Mouse (Mus musculus): ENCODE results near the gene Blnk. TPM values are rescaled to one million over a fixed set of nuclear protein-coding genes. Genes with fewer than 3 reads are reported as not detected.

Blnk gene
- total RNA-seq, 4 experiments from 2014 or later = 1.2 to 4.8 (median 3.1) TPM

- no peak for DNase-seq
Measured at GRCm38 (mm10) chr19:40999569-40999968, 5.2 kb upstream of the Blnk start.

- no peak for DNase-seq
Measured at GRCm38 (mm10) chr19:40998469-40999170, 4.3 kb upstream of the Blnk start.

DNA sequence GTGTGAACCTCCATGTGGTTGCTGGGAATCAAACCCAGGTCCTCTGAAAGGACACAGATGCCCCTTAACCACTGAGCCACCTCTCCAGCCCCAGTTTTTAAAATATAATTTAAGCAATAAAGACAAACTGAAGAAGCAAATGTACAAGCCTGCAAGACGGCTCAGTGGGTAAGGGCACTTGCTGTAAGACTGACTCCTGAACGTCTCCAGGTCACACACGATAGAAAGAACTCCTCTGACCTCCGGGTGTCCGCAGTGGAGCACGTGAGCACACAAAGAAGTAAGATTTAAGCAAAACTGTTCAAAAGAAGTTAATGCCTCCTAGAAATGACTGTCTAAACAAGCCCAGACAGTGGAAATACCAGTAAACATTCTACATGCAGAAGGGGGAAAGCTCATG lies 2.4 kb upstream of the Blnk start:
- no peak for DNase-seq

GRCm38 (mm10) chr19:40995449-40996401 lies 1.4 kb upstream of the Blnk start:
- no peak for DNase-seq

- no peak for DNase-seq
Measured at GRCm38 (mm10) chr19:40994911-40995310, 576 bp upstream of the Blnk start.

- no peak for DNase-seq
Measured at GRCm38 (mm10) chr19:40993356-40993755, 979 bp downstream of the Blnk start.

GRCm38 (mm10) chr19:40992517-40993044 lies 1.8 kb downstream of the Blnk start:
- no peak for DNase-seq

GRCm38 (mm10) chr19:40992096-40992495 lies 2.2 kb downstream of the Blnk start:
- no peak for DNase-seq

GRCm38 (mm10) chr19:40991626-40992025 lies 2.7 kb downstream of the Blnk start:
- no peak for DNase-seq

DNA sequence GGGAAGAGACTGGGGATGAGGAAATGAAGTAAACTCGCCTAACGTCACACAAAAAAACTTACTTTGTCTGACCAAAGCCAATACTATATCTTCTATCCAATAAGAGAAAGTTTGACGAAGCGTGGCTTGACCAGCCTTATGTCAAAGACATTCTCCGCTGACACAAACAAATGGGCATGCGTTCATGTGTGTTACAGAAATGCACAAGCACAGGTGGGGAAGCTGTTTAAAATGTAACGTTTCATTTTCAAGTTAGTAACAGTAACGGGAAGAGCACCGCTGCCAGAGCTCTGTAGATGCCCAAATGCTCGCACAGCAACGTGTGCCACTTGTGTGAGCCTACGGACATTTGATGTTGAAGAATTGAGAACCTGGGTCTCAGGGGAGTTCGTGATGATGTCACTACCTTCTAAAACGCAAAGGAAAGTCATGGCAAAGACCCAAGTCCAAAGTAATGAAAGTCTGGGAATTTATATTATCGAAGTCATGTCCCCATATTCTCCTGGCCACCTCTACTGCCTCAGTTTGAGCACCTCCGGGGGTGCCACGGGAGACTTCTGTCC lies 3.5 kb downstream of the Blnk start:
- no peak for DNase-seq

GRCm38 (mm10) chr19:40989961-40990600 lies 4.3 kb downstream of the Blnk start:
- no peak for DNase-seq

GRCm38 (mm10) chr19:40988856-40989255 lies 5.5 kb downstream of the Blnk start:
- DNase-seq = no peak

- no peak for DNase-seq
Measured at GRCm38 (mm10) chr19:40984536-40984935, 9.8 kb downstream of the Blnk start.

DNA sequence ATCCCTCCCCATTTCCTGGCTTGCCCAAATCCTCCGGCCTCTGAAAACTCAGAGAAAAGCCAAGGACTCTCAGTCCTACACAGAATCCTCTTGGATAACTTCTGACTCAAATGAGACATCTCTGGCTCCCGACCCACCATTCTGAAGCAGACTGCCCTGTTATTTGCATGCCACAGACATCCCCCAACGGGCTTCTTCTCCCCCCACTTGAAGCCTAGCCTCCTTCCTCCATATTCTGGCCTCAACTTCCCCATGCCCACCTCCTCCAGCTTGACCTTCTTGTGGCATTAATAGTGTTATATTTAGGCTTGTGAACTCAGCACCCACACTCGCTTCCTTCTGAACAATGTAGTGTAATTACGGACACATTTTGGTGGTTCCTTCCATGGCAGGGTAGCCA lies 13.7 kb downstream of the Blnk start:
- no peak for DNase-seq

GRCm38 (mm10) chr19:40978026-40978425 lies 16.3 kb downstream of the Blnk start:
- no peak for DNase-seq

- DNase-seq = no peak
Measured at GRCm38 (mm10) chr19:40976946-40977917, 17.1 kb downstream of the Blnk start.

- no peak for DNase-seq
Measured at GRCm38 (mm10) chr19:40971273-40971914, 22.9 kb downstream of the Blnk start.

DNA sequence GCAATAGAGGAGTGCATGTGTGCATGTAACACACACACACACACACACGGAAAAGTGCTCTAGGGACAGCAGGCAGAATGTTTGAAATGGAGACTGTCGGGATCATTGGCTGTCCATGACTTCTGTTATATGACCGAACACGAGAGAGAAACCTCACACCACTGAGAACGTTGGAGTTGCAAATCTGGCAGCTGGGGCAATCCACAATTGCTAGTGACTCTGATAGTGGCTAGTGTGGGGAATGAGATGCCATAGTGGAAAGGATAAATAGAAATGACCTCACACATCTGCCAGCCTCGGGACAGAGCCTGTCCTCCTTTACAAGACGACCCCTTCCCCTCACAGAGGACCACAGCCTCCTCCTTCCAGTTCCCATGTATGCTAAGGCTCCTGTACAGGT lies 23.6 kb downstream of the Blnk start:
- DNase-seq = no peak

DNA sequence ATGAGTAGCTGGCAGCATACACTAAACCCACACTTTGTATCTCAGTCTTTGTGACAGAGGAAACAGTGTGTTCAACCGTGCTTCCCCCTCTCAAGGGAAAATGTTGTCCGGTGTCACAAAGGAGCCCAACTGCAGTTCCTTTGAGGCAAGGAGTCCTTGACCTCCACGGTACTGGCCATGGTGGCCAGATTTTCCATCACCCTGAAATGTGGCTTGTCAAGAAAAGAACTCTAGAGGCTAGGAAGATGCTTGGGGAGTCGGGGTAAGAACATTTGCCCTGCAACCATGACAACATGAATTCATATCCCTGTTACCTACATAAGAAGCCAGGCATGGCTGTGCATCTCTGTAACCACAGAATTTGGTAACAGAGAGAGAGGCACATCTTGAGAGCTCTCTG lies 24.0 kb downstream of the Blnk start:
- no peak for DNase-seq

GRCm38 (mm10) chr19:40964936-40965850 lies 29.1 kb downstream of the Blnk start:
- DNase-seq = no peak
